Mouse (Mus musculus) left cerebral cortex, adult 2 months (tissue): ENCODE measurements at regions not wholly inside any gene's neighbourhood (a gene's known extent, or its start where the extent isn't known, plus 50 kb on each side); places are given as distances from the start of the nearest gene placed in this dataset.

Experiments used
- DNase-seq, 2 experiments: peaks; one replicate each; pipeline ENCODE4 v3.0.0; 2021 to 2022; ENCODE audit warnings: low spot score in 2 of 2, mixed read lengths in 1 of 2; ENCODE audit errors: extremely low spot score in 1 of 2
- H3K27ac ChIP-seq: fragments of 200-600 bp; 2 replicates; pipeline ENCODE4 v1.8.1; 2022
- H3K4me3 ChIP-seq: fragments of 200-600 bp; 2 replicates; pipeline ENCODE4 v1.8.1; 2022
- CTCF ChIP-seq: fragments of 200-600 bp; IDR thresholded peaks from 2 replicates; pipeline ENCODE4 v1.8.1; 2022; ENCODE audit warnings: antibody characterized with exemption, mild to moderate bottlenecking, moderate library complexity
- intact Hi-C: fragments of 180-260 bp; cut with DNase I; formaldehyde crosslinking; loops from one replicate; pipeline ENCODE4 v1.15.1; 2025

GRCm38 (mm10) chr2:172755686-172756471, 184.2 kb downstream of the Bmp7 start:
- no peak for TF ChIP-seq CTCF
- no peak overlapping the region for H3K4me3 ChIP-seq
- intact Hi-C loops, result no loop called here
- no peak for DNase-seq
- H3K27ac ChIP-seq, result no peak overlapping the region

- intact Hi-C loops, result no loop called here
- H3K27ac ChIP-seq, result no peak overlapping the region
Observed at GRCm38 (mm10) chr2:172756472-172756860, 183.7 kb downstream of the Bmp7 start.

GRCm38 (mm10) chr2:172758497-172758896, 181.6 kb downstream of the Bmp7 start:
- Histone ChIP-seq H3K27ac (no peak overlapping the region), H3K4me3 (no peak overlapping the region)
- intact Hi-C loops, result no loop called here
- TF ChIP-seq CTCF, result peak; percentile 57
- DNase-seq, result peak; percentile 32 to 49

More at GRCm38 (mm10) chr2:172756472-172756860, 183.7 kb downstream of the Bmp7 start:
- peak; percentile 24 to 41 for DNase-seq
- no peak for TF ChIP-seq CTCF
- no peak overlapping the region for H3K4me3 ChIP-seq

GRCm38 (mm10) chr2:172765260-172765659, 174.9 kb downstream of the Bmp7 start:
- DNase-seq, result no peak
- no peak overlapping the region for H3K4me3 ChIP-seq
- intact Hi-C loops, result no loop called here
- no peak for TF ChIP-seq CTCF
- H3K27ac ChIP-seq, result no peak overlapping the region

DNA sequence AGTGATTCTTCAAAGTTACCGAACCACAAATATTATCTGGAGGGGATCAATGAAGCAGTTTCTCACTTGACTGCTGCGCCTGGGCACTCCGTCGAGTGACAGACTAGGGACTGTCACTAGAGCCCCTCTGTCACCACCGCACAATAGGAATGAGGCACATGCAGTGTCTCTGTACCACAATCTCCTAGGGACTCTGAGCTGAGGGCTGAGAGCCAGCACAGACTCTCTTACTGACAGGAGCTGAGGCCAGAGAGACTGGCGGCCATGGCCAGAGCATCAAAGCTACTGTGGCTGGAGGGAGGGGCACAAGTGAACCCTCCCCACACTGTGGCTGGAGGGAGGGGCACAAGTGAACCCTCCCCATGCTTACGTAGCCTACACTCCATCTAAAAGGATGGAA, 173.7 kb downstream of the Bmp7 start:
- Histone ChIP-seq H3K27ac (no peak overlapping the region), H3K4me3 (no peak overlapping the region)
- TF ChIP-seq CTCF, result no peak
- no peak for DNase-seq
- intact Hi-C loops, result no loop called here

DNA sequence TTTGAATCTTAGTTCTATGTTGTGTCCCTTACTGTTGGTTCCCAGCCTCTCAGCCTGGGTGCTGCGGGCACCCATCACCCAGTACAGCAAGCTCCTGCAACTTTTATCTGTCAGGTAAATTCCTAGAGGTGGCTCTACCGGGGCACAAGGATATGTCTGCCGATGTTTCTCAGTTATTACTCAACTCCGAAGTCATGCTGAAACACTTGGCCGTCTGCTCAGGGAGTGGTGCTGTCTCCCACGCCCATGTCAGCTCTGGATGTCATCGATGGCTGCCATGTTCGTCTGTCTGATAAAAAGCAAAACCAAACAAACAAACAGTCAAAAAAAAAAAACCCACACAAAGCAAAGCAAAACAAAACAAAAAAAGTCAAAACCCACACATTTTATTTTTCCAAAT, 171.4 kb downstream of the Bmp7 start:
- TF ChIP-seq CTCF, result no peak
- intact Hi-C loops, result no loop called here
- DNase-seq, result no peak
- H3K27ac ChIP-seq, result no peak overlapping the region
- no peak overlapping the region for H3K4me3 ChIP-seq

DNA sequence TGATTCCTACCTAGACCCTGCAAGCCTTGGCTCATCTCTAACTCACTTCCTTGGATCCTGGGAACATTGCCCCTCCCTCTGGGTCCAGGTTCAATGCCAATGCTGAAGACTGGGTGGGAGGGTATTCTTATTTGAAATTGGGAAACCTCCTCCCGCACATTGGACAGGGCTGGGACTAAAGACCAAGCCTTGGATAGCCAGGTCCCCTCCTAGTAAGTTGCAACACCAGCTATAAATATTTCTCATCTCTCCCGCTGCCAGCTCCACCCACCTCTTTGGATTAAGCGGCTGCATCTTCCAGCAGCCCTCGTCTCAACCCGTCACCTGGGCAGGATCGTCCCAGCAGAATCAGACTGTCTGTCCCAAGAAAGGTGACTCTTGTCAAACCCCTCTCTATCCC, 170.1 kb downstream of the Bmp7 start:
- Histone ChIP-seq H3K27ac (no peak overlapping the region), H3K4me3 (no peak overlapping the region)
- intact Hi-C loops, result loop anchor here (10.0 kb wide), 1 partner anchor 545 kb away; no protein-coding TSS in a partner anchor
- TF ChIP-seq CTCF, result no peak
- no peak for DNase-seq

GRCm38 (mm10) chr2:172770606-172771005, 169.5 kb downstream of the Bmp7 start:
- intact Hi-C loops, result loop anchor here (10.0 kb wide), 1 partner anchor 546 kb away; no protein-coding TSS in a partner anchor
- no peak overlapping the region for H3K4me3 ChIP-seq
- TF ChIP-seq CTCF, result no peak
- H3K27ac ChIP-seq, result no peak overlapping the region
- DNase-seq, result no peak

GRCm38 (mm10) chr2:172773176-172773575, 166.9 kb downstream of the Bmp7 start:
- no peak overlapping the region for H3K27ac ChIP-seq
- H3K4me3 ChIP-seq, result no peak overlapping the region
- intact Hi-C loops, result loop anchor here (1.0 to 10.0 kb wide), 2 partner anchors 295 to 548 kb away; no protein-coding TSS in a partner anchor
- DNase-seq, result peak; percentile 42 to 66
- peak; percentile 92 for TF ChIP-seq CTCF

- no peak overlapping the region for H3K27ac ChIP-seq
- DNase-seq, result no peak
- TF ChIP-seq CTCF, result no peak
- intact Hi-C loops, result loop anchor here (10.0 kb wide), 1 partner anchor 552 kb away; no protein-coding TSS in a partner anchor
- no peak overlapping the region for H3K4me3 ChIP-seq
Observed at GRCm38 (mm10) chr2:172776485-172776884, 163.6 kb downstream of the Bmp7 start.

GRCm38 (mm10) chr2:172777774-172778173, 162.3 kb downstream of the Bmp7 start:
- DNase-seq, result no peak
- no peak overlapping the region for H3K4me3 ChIP-seq
- peak; percentile 17; the same call in 1 of the 2 replicates for TF ChIP-seq CTCF
- no peak overlapping the region for H3K27ac ChIP-seq
- intact Hi-C loops, result loop anchor here (10.0 kb wide), 1 partner anchor 553 kb away; no protein-coding TSS in a partner anchor

DNA sequence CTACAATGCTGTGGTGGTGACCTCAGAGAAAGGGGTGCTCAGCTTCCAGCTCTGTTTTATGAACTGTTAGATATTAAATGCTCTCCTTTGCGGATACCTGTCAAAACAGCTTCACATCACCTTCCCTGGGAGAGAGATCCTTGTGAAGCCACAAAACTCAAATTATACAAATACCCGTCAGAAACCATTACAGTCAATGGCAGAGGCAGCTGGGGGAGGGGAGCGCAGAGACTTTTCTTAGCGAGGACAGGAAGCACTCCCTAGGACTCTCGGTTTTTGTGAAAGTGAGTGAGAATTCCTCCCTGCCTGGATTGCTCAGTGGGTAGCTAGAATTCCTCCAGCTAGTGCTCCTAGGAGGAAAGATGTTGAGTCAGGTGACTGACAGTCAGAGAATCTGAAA, 161.0 kb downstream of the Bmp7 start:
- no peak for TF ChIP-seq CTCF
- intact Hi-C loops, result loop anchor here (10.0 kb wide), 1 partner anchor 554 kb away; no protein-coding TSS in a partner anchor
- no peak overlapping the region for H3K27ac ChIP-seq

DNA sequence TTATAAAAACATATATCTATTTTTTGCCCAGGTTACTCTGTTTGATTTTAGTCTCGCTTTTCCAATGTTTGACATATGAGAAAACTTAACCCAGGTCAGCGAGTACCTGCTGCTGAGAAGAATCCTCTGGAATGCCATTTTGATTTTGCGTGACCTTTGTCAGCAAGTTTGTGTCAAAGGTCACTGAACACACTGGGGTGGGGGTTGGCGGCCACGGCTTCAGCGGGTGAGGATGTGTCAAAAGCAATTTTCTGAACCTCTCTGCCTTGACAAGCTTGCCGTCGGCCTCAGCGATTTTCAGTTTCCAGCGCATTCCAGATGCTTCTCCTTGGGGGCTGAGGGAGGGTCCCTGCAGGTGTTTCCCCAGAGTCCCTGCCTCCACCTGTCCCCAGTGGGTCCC, 157.4 kb downstream of the Bmp7 start:
- Histone ChIP-seq H3K4me3 (no peak overlapping the region), H3K27ac (no peak overlapping the region)
- no peak for DNase-seq
- TF ChIP-seq CTCF, result no peak
- intact Hi-C loops, result no loop called here

More for the DNA sequence above, 161.0 kb downstream of the Bmp7 start:
- H3K4me3 ChIP-seq, result no peak overlapping the region
- no peak for DNase-seq
